Mouse (Mus musculus) brown adipose tissue, adult 24 weeks (tissue): Measurements from ENCODE around the gene Bpifa2. TPM values are rescaled to one million over a fixed set of nuclear protein-coding genes. Genes with fewer than 3 reads are reported as not detected.

Experiments used
- H3K27ac ChIP-seq: fragments of 200-500 bp; replicated peaks from 2 replicates; pipeline ENCODE4 v1.5.1; 2012; ENCODE audit warnings: low read depth, mild to moderate bottlenecking, low read length
- H3K4me1 ChIP-seq: fragments of 200-500 bp; 2 replicates; pipeline ENCODE4 v1.6.1; 2012; ENCODE audit warnings: low read length, mixed read lengths; ENCODE audit not compliant: control insufficient read depth, insufficient read depth, insufficient read length
- H3K4me3 ChIP-seq: fragments of 200-500 bp; 2 replicates; pipeline ENCODE4 v1.5.1; 2012; ENCODE audit warnings: low read depth, mild to moderate bottlenecking, low read length, moderate library complexity; ENCODE audit not compliant: insufficient read depth
- polyA plus RNA-seq: library from polyadenylated mRNA; stranded (reverse); fragments of >200 nt; gene quantifications from 2 replicates; pipeline ENCODE4 v1.2.4, GENCODE M21; 2012; ENCODE audit not compliant: missing spikeins, insufficient read depth, insufficient read length

The Bpifa2 gene
- polyA plus RNA-seq, 1 experiment: not detected

DNA sequence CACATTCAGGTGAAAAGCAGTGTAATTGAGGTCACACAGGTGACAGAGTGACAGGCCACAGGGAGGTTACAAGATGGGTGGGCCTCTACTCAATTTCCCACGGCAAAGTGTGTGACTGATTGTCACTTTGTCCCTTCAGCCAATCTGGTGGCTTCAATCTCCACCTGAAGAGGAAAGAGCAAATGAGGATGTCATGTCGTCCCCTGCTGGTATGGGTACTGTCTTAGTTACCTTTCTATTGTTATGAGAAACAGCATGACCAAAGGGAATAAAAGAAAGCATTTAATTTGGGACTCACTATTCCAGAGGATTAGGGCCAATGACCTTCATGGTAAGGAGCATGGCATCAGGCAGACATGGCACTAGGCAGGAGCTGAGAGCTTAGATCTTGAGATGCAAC lies 50.6 kb downstream of the Bpifa2 start:
- Histone ChIP-seq H3K4me1 (no peaks in the 10 kb centered on the region), H3K27ac (no peak overlapping the region), H3K4me3 (no peak overlapping the region)

Other genes with a start within 250 kb of the Bpifa2 start
- 0.63 and 1.5 TPM in 2 replicates for gene Efcab8, start 228.3 kb upstream of the Bpifa2 start, polyA plus RNA-seq
- gene Sun5, start 137.2 kb upstream of the Bpifa2 start, polyA plus RNA-seq: not detected in 2 replicates
- gene Bpifb2, start 133.2 kb upstream of the Bpifa2 start, polyA plus RNA-seq: not detected in 2 replicates
- gene Bpifb6, start 107.9 kb upstream of the Bpifa2 start, polyA plus RNA-seq: not detected in 2 replicates
- not detected in 2 replicates for gene Bpifb3, start 90.0 kb upstream of the Bpifa2 start, polyA plus RNA-seq
- not detected in 2 replicates for gene Bpifb4, start 70.1 kb upstream of the Bpifa2 start, polyA plus RNA-seq
- gene Bpifa6, start 33.3 kb upstream of the Bpifa2 start, polyA plus RNA-seq: not detected in 2 replicates
- gene Bpifa3, start 122.1 kb downstream of the Bpifa2 start, polyA plus RNA-seq: not detected in 2 replicates
- gene Bpifa1, start 134.6 kb downstream of the Bpifa2 start, polyA plus RNA-seq: not detected in 2 replicates
- not detected in 2 replicates for gene Bpifa5, start 154.3 kb downstream of the Bpifa2 start, polyA plus RNA-seq
- not detected in 2 replicates for gene Bpifb1, start 182.6 kb downstream of the Bpifa2 start, polyA plus RNA-seq
- not detected in 2 replicates for gene Bpifb5, start 215.5 kb downstream of the Bpifa2 start, polyA plus RNA-seq
- gene Bpifb9a, start 249.6 kb downstream of the Bpifa2 start, polyA plus RNA-seq: not detected in 2 replicates